Mouse (Mus musculus) embryonic fibroblast, embryonic 13.5 days (primary cell): ENCODE measurements around the gene Pla2g2f.

Experiments used
- CTCF ChIP-seq: IDR thresholded peaks from 2 replicates; pipeline ENCODE4 v1.5.1; 2011; ENCODE audit warnings: mild to moderate bottlenecking, control low read depth, low read length, moderate library complexity, borderline replicate concordance; ENCODE audit not compliant: insufficient read depth
- POLR2A ChIP-seq: IDR thresholded peaks from 2 replicates; pipeline ENCODE4 v1.6.1; 2011; ENCODE audit warnings: low read depth, mild to moderate bottlenecking, control low read depth, low read length, moderate library complexity

DNA sequence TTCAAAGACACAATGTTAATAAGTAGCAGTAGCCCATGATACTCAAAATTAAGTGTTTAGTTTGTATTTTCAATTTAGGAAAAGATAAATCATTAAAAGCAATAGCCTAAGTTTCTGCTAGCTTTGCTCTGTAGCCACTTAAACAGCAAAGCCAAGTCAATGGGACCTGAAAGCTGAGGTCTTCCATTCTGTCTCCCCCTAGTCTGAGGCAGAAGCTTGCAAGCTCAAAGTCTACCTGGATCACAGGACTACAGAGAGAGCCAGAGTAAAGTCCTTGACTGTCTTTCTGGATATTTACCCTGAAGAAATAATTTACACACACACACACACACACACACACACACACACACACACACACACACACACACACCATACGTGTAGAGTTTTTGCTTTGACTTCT is 43.2 kb downstream of the Pla2g2f start:
- TF ChIP-seq POLR2A (no peak), CTCF (no peak)
